ENCODE assay signal across 8 mouse cellular contexts in the genomic region with DNA sequence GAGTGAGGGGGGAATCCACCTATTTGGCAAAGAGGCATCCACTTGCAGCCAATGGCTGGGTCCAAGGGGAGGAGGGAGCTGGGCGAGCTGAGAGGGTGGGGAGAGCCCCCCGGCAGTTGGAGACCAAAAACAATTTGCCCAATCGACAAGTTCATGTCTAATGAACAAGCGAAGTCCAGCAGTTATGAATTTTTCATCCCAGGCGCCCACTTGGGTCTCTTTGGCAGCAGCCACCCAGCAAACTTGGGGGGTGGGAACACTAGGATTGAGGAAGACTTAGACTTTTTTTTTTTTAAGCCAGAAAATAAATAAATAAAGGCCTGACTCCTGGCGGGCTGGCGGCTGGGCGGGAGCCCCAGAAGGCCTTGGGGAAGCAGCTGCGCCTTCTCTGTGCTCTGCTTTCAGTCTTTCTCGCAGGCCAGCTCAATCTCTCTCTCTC. TPM values are rescaled to one million over a fixed set of nuclear protein-coding genes. Genes with fewer than 3 reads are reported as not detected.
DNase-seq lines count a peak whose midpoint lies in the region; ATAC-seq and TF ChIP-seq lines count a peak whose summit lies in the region.

No protein-coding gene starts in this region.

- DNase-seq in layer of hippocampus, adult 2 months (ENCODE audit: low spot score in 2 of 2), result peak; percentile 66 to 81
- DNase-seq in layer of hippocampus, adult 18-20 months (ENCODE audit: low spot score in 2 of 2), result no peak
- DNase-seq in NIH3T3 (ENCODE audit: low read depth), result peak; percentile 90
- DNase-seq in lung, postnatal 14 days, result peak; percentile 50
- DNase-seq in stomach, postnatal 0 days (ENCODE audit: low spot score), result peak; percentile 52
- no peak for DNase-seq in embryo, embryonic 11 days

- ATAC-seq in forebrain, embryonic 13.5 days, result peak; percentile 62
- ATAC-seq in hindbrain, embryonic 12.5 days (ENCODE audit: low FRiP score), result 0 out of 2 replicates have a peak, but pooled peaks have one; percentile 36
- ATAC-seq in stomach, postnatal 0 days (ENCODE audit: low FRiP score, low TSS enrichment), result peak; percentile 53; the same call in 1 of the 2 replicates

- no peak for TF ChIP-seq CTCF in layer of hippocampus, adult 2 months (conservative IDR thresholded peaks at IDR 0.05)
- no peak for TF ChIP-seq CTCF in stomach, postnatal 0 days (IDR thresholded peaks at IDR 0.05; ENCODE audit: low read depth)

- peaks cover 92% of the 10 kb centered on the region for H3K4me1 ChIP-seq in forebrain, embryonic 13.5 days
- H3K4me1 ChIP-seq in hindbrain, embryonic 12.5 days, result peaks cover 44% of the 10 kb centered on the region
- peaks cover 23% of the 10 kb centered on the region for H3K4me1 ChIP-seq in stomach, postnatal 0 days (replicated peaks; ENCODE audit: control insufficient read depth, insufficient read depth)

- peak overlapping the region; percentile 94 for H3K27ac ChIP-seq in layer of hippocampus, adult 2 months
- peak overlapping the region; percentile 97 for H3K27ac ChIP-seq in forebrain, embryonic 13.5 days
- H3K27ac ChIP-seq in hindbrain, embryonic 12.5 days, result no peak overlapping the region
- peak overlapping the region; percentile 92 for H3K27ac ChIP-seq in stomach, postnatal 0 days (replicated peaks)

- peaks cover 80% of the 10 kb centered on the region for H3K27me3 ChIP-seq in forebrain, embryonic 13.5 days
- peaks cover 99% of the 10 kb centered on the region for H3K27me3 ChIP-seq in hindbrain, embryonic 12.5 days
- no peaks in the 10 kb centered on the region for H3K27me3 ChIP-seq in stomach, postnatal 0 days (ENCODE audit: control insufficient read depth, insufficient read depth, low read length)

- H3K9me3 ChIP-seq in forebrain, embryonic 13.5 days (replicated peaks), result no peaks in the 10 kb centered on the region
- H3K9me3 ChIP-seq in hindbrain, embryonic 12.5 days (replicated peaks), result no peaks in the 10 kb centered on the region
- no peaks in the 10 kb centered on the region for H3K9me3 ChIP-seq in stomach, postnatal 0 days (ENCODE audit: control insufficient read depth, low read length)

- 1% methylated on average over 10 of the region's 10 CpGs for WGBS in forebrain, embryonic 13.5 days
- WGBS in hindbrain, embryonic 12.5 days, result 2% methylated on average over 10 of the region's 10 CpGs
- 11% methylated on average over 10 of the region's 10 CpGs for WGBS in stomach, postnatal 0 days

- TF ChIP-seq EP300 in stomach, postnatal 0 days (optimal IDR thresholded peaks at IDR 0.05), result no peak

- peak overlapping the region; percentile 29 for H3K4me3 ChIP-seq in layer of hippocampus, adult 2 months
- H3K4me3 ChIP-seq in forebrain, embryonic 13.5 days, result peak overlapping the region; percentile 45; the same call in 1 of the 2 replicates
- H3K4me3 ChIP-seq in hindbrain, embryonic 12.5 days, result no peak overlapping the region
- peak overlapping the region; percentile 32 for H3K4me3 ChIP-seq in stomach, postnatal 0 days (ENCODE audit: low read depth, low read length)

- H3K9ac ChIP-seq in forebrain, embryonic 13.5 days, result peak overlapping the region; percentile 67
- H3K9ac ChIP-seq in hindbrain, embryonic 12.5 days, result no peak overlapping the region
- H3K9ac ChIP-seq in stomach, postnatal 0 days (ENCODE audit: low read length), result no peak overlapping the region

- peak overlapping the region; percentile 64 for H3K4me2 ChIP-seq in forebrain, embryonic 13.5 days
- H3K4me2 ChIP-seq in hindbrain, embryonic 12.5 days (replicated peaks), result peak overlapping the region; percentile 46
- H3K4me2 ChIP-seq in stomach, postnatal 0 days (replicated peaks; ENCODE audit: low read depth), result peak overlapping the region; percentile 55

- peaks cover 12% of the 10 kb centered on the region; the same call in 1 of the 2 replicates for H3K36me3 ChIP-seq in forebrain, embryonic 13.5 days (ENCODE audit: poor library complexity, severe bottlenecking)
- no peaks in the 10 kb centered on the region for H3K36me3 ChIP-seq in hindbrain, embryonic 12.5 days
- no peaks in the 10 kb centered on the region for H3K36me3 ChIP-seq in stomach, postnatal 0 days (ENCODE audit: control insufficient read depth, insufficient read depth, low read length)

RNA-seq across cellular contexts. Expression of gene Nfix, which starts 25.7 kb away (rescaled TPM):
- total RNA-seq in layer of hippocampus, adult 2 months (2021), result 100 to 1,000 TPM; 408 to 482 TPM
- total RNA-seq in layer of hippocampus, adult 18-20 months (2021), result 100 to 1,000 TPM; 379 to 429 TPM
- 127 and 145 TPM in 2 replicates for polyA plus RNA-seq in forebrain, embryonic 13.5 days (2015; fragmentation: Nextera tagmentation; extraction: Ambion mirVana)
- 11.6 and 14.2 TPM in 2 replicates for polyA plus RNA-seq in hindbrain, embryonic 12.5 days (2016; fragmentation: Nextera tagmentation; extraction: Ambion mirVana)
- polyA plus RNA-seq in stomach, postnatal 0 days (2015; fragmentation: Nextera tagmentation; extraction: Ambion mirVana), result 36.5 and 36.6 TPM in 2 replicates

RNA-seq across cellular contexts. Expression of gene Dand5, which starts 48.1 kb away (rescaled TPM):
- 10 to 100 TPM; 11.9 TPM for total RNA-seq in layer of hippocampus, adult 2 months (2021)
- total RNA-seq in layer of hippocampus, adult 18-20 months (2021), result 10 to 100 TPM; 10.7 to 10.9 TPM
- polyA plus RNA-seq in forebrain, embryonic 13.5 days (2015; fragmentation: Nextera tagmentation; extraction: Ambion mirVana), result 7.3 and 8.2 TPM in 2 replicates
- 6.6 and 7.1 TPM in 2 replicates for polyA plus RNA-seq in hindbrain, embryonic 12.5 days (2016; fragmentation: Nextera tagmentation; extraction: Ambion mirVana)
- polyA plus RNA-seq in stomach, postnatal 0 days (2015; fragmentation: Nextera tagmentation; extraction: Ambion mirVana), result 3.3 TPM in 2 replicates

RNA-seq across cellular contexts. Expression of gene G430095P16Rik, which starts 51.7 kb away (rescaled TPM):
- under 1 TPM in 1 of 2 experiments, not detected in 1; 0.54 TPM for total RNA-seq in layer of hippocampus, adult 2 months (2021)
- total RNA-seq in layer of hippocampus, adult 18-20 months (2021), result not detected
- 3.7 and 3.8 TPM in 2 replicates for polyA plus RNA-seq in forebrain, embryonic 13.5 days (2015; fragmentation: Nextera tagmentation; extraction: Ambion mirVana)
- 3.0 and 3.6 TPM in 2 replicates for polyA plus RNA-seq in hindbrain, embryonic 12.5 days (2016; fragmentation: Nextera tagmentation; extraction: Ambion mirVana)
- polyA plus RNA-seq in stomach, postnatal 0 days (2015; fragmentation: Nextera tagmentation; extraction: Ambion mirVana), result 1.7 and 2.0 TPM in 2 replicates

RNA-seq across cellular contexts. Expression of gene Gadd45gip1, which starts 56.8 kb away (rescaled TPM):
- 10 to 100 TPM; 23.3 to 26.1 TPM for total RNA-seq in layer of hippocampus, adult 2 months (2021)
- 10 to 100 TPM; 27.3 to 27.4 TPM for total RNA-seq in layer of hippocampus, adult 18-20 months (2021)
- 42.6 and 47.0 TPM in 2 replicates for polyA plus RNA-seq in forebrain, embryonic 13.5 days (2015; fragmentation: Nextera tagmentation; extraction: Ambion mirVana)
- polyA plus RNA-seq in hindbrain, embryonic 12.5 days (2016; fragmentation: Nextera tagmentation; extraction: Ambion mirVana), result 35.7 and 38.6 TPM in 2 replicates
- polyA plus RNA-seq in stomach, postnatal 0 days (2015; fragmentation: Nextera tagmentation; extraction: Ambion mirVana), result 38.5 and 39.3 TPM in 2 replicates

Comparison
In these comparisons a context has a peak if more than half of its experiments do, and no peak if none do; other contexts are left out.
1. DNase-seq: peak in layer of hippocampus, adult 2 months (2 of 2), NIH3T3 (single experiment), lung, postnatal 14 days (single experiment) and stomach, postnatal 0 days (single experiment); none in layer of hippocampus, adult 18-20 months (0 of 2) and embryo, embryonic 11 days (single experiment).
2. Peak in every context shown above with its lines, with median percentiles within 50 percentile points of each other: ATAC-seq and H3K4me2 ChIP-seq.